Comparison of ENCODE assay signal across 1 mouse cellular context in the genomic region with DNA sequence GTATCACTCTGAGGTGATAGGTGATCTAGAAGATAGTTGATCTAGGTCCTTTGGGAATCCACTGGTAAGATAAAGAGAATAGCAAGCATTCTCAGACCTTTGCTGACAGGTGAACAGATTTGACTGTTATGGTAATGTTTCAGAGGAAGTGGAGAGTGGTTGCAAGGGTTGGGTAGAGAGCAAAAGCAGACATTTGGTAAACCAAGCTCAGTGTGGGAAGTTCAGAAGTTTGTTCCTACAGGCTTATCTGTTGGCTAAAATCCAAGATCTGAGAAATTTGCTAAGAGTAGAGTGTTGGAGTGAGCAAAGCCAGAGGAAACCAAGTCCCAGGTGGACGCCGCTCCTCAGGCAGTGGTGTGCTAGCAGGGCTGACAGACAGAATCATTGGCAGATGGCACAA.
TF ChIP-seq lines count a peak whose summit lies in the region.

No protein-coding gene starts in this region.

TF ChIP-seq in MEL, 35 proteins besides CTCF, POLR2A, EP300 and RAD21 (continued from another document):
- TF ChIP-seq MAFK (IDR thresholded peaks at IDR 0.05; ENCODE audit: borderline replicate concordance, low read depth, low read length) (no peak), GATA1 (IDR thresholded peaks at IDR 0.05; ENCODE audit: low read depth, low read length) (peak; percentile 58), ZC3H11A (IDR thresholded peaks at IDR 0.05; ENCODE audit: low read depth, low read length) (no peak), ETS1 (IDR thresholded peaks at IDR 0.05; ENCODE audit: low read depth, low read length) (peak; percentile 62; the same call in 1 of the 2 replicates), JUND (IDR thresholded peaks at IDR 0.05; ENCODE audit: low read depth, low read length) (no peak), TCF12 (IDR thresholded peaks at IDR 0.05; ENCODE audit: low read depth, low read length) (no peak), POLR2AphosphoS2 (IDR thresholded peaks at IDR 0.05; ENCODE audit: low read length) (no peak), UBTF (IDR thresholded peaks at IDR 0.05; ENCODE audit: borderline replicate concordance, insufficient read depth, low read depth, low read length) (no peak), CHD1 (IDR thresholded peaks at IDR 0.05; ENCODE audit: low read depth, low read length) (no peak), NRF1 (IDR thresholded peaks at IDR 0.05; ENCODE audit: insufficient read depth, low read depth, low read length, poor library complexity, severe bottlenecking) (no peak), USF2 (IDR thresholded peaks at IDR 0.05; ENCODE audit: borderline replicate concordance in 1 of 2, insufficient read depth in 1 of 2, low read depth in 1 of 2, low read length in 2 of 2) (no peak), USF1 (IDR thresholded peaks at IDR 0.05; ENCODE audit: low read depth, low read length) (no peak), MYB (IDR thresholded peaks at IDR 0.05; ENCODE audit: low read depth, low read length) (no peak), MEF2A (IDR thresholded peaks at IDR 0.05; ENCODE audit: extremely low read depth, insufficient replicate concordance, low read depth, low read length, poor library complexity, severe bottlenecking) (no peak), ELF1 (IDR thresholded peaks at IDR 0.05; ENCODE audit: low read depth, low read length) (no peak), E2F4 (IDR thresholded peaks at IDR 0.05; ENCODE audit: borderline replicate concordance, low read depth, low read length) (no peak), MAZ (IDR thresholded peaks at IDR 0.05; ENCODE audit: low read depth, low read length) (no peak)
